Mouse (Mus musculus): ENCODE results near the gene Hmgcs2.

DNA sequence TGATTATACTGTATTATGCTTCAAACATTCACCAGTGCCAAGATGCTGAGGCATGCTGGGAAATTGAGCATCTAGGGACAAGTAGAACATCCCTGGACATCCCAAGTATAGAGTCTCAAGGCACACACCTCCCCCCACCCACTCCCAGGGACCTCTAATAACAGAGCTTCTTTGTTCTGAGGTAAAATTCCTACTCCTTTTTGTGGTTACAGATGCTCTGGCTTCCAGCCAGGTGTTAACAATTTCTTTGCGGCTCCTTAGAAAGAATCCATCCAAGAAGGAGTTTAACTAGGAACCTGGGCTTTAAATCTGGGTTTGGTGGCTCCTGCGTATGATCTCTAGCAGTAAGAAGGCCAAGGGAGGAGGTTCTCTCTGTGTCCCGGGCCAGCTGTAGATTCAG, 36.9 kb downstream of the Hmgcs2 start:
- TF ChIP-seq CTCF (IDR thresholded peaks at IDR 0.05; ENCODE audit: low read depth, low read length) (no peak), POLR2A (IDR thresholded peaks at IDR 0.05; ENCODE audit: extremely low read depth, insufficient read depth, low read length) (no peak)

All from liver, adult 2 months (tissue).